Mouse (Mus musculus) left cerebral cortex, postnatal 4 days (tissue): ENCODE results near the gene Slc16a2. TPM values are rescaled to one million over a fixed set of nuclear protein-coding genes. Genes with fewer than 3 reads are reported as not detected.
"Not testable (repeated sequence)": the region's sequence is repeated elsewhere in the genome, so short reads cannot be mapped to it uniquely, and the experiment has no call there.

Source experiments
- DNase-seq: peaks from one replicate; pipeline ENCODE4 v3.0.0-alpha.2; 2022
- intact Hi-C: fragments of 180-260 bp; cut with DNase I; formaldehyde crosslinking; loops from one replicate; pipeline ENCODE4 v1.15.1; 2025
- total RNA-seq, 2 experiments: library from RNA; stranded (reverse); gene quantifications; 2 replicates each; pipeline ENCODE4 v1.2.3; 2021

The Slc16a2 gene
- total RNA-seq, 2 experiments from 2014 or later: 63.9 to 70.3 TPM

- intact Hi-C loops: loop anchor here (5.0 kb wide), 1 partner anchor 188 kb away; no protein-coding TSS in a partner anchor
- no peak for DNase-seq
Observed at GRCm38 (mm10) chrX:103670245-103670644, 151.5 kb downstream of the Slc16a2 start.

GRCm38 (mm10) chrX:103664445-103664844 lies 157.3 kb downstream of the Slc16a2 start:
- DNase-seq, intact Hi-C loops: not testable (repeated sequence)

DNA sequence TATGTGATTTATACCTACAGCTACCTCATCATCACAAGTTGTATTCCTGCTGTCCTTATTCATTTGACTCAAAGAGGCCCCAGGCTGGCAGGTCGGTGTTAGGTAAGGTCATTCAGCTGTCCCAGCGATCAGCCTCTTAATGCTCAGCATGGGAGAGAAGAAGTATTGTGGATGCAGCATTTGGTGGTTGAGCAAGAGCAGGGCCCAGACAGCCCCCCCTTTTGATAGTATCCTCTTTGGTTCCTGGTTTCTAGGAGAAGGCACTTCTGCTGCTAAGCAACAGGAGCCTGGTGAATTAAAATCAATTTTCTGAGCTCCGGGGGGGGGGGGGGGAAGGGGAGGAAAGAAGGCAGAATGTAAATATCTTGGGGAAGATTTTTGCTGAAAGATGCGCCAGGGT lies 162.8 kb downstream of the Slc16a2 start:
- intact Hi-C loops: no loop called here
- DNase-seq: no peak

DNA sequence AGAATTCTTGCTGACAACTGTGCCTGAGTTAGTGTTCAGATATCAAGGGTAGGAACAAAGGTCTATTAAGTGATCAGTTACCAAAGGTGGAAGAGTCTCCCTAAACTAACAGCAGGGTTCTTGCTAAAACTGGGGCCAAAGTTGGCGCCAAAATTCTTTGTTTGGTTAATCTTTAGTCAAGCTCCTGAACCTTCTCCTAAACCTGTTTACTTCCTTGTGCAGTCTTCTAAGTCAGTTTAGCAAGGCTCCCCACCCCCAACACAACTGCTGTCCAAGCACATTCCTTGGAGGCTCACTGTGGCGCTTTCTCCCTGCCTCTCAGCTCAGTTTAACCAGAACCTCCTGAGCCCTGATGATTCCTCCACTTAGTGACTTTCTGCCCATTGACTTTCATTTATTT lies 168.8 kb downstream of the Slc16a2 start:
- DNase-seq: no peak
- intact Hi-C loops: no loop called here

DNA sequence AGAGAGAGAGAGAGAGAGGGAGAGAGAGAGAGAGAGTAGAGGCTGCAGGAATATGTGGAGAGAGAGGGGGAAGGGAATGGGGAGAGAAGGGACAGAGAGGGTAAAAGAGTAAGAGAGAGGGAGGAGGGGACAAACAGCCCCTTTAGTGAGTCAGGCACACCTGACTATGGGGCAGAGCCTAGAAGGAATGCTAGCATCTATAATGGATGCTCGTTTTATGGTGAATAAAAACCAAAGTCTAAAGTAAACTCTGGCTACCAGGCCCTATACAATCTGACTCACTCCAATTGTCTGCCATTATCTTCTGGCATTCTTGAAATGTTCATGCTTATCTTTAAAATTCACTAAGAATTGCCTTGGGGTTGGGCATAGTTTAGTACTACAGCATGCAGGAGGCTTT lies 169.7 kb downstream of the Slc16a2 start:
- no peak for DNase-seq
- intact Hi-C loops: no loop called here

Other genes with a start within 250 kb of the Slc16a2 start
- not detected for gene Zcchc13, start 191.4 kb downstream of the Slc16a2 start, total RNA-seq
- 10 to 100 TPM; 49.9 to 55.1 TPM for gene Rlim, start 159.3 kb upstream of the Slc16a2 start, total RNA-seq